Mouse (Mus musculus) midbrain, embryonic 11.5 days (tissue): ENCODE data around the gene Dnah2. TPM values are rescaled to one million over a fixed set of nuclear protein-coding genes. Genes with fewer than 3 reads are reported as not detected.
"Not testable (repeated sequence)": the region's sequence is repeated elsewhere in the genome, so short reads cannot be mapped to it uniquely, and the experiment has no call there.

Experiments used
- ATAC-seq: fragments of 200-750 bp; cut with Nextera tagmentation; 2 replicates; pipeline ENCODE4 v1.8.0; 2017; ENCODE audit warnings: moderate TSS enrichment, moderate library complexity; ENCODE audit not compliant: low FRiP score
- DNase-seq: peaks from one replicate; pipeline ENCODE4 v3.0.0; 2015; ENCODE audit warnings: low spot score; ENCODE audit errors: missing footprints
- H3K27ac ChIP-seq: fragments of 300-500 bp; sonication (generic); 2 replicates; pipeline ENCODE4 v1.5.1; 2014; ENCODE audit warnings: low read depth, low read length
- H3K27me3 ChIP-seq: fragments of 300-500 bp; sonication (generic); 2 replicates; pipeline ENCODE4 v1.6.1; 2014; ENCODE audit warnings: mild to moderate bottlenecking, low read length, moderate library complexity, mixed read lengths; ENCODE audit not compliant: control insufficient read depth, insufficient read depth
- H3K36me3 ChIP-seq: fragments of 300-500 bp; sonication (generic); 2 replicates; pipeline ENCODE4 v1.6.1; 2014; ENCODE audit warnings: mild to moderate bottlenecking, low read length, moderate library complexity, mixed read lengths; ENCODE audit not compliant: control insufficient read depth, insufficient read depth
- H3K4me1 ChIP-seq: fragments of 300-500 bp; sonication (generic); 2 replicates; pipeline ENCODE4 v1.6.1; 2014; ENCODE audit warnings: low read length; ENCODE audit not compliant: control insufficient read depth, insufficient read depth
- H3K4me2 ChIP-seq: fragments of 300-500 bp; sonication (generic); 2 replicates; pipeline ENCODE4 v1.6.1; 2014; ENCODE audit warnings: mild to moderate bottlenecking, moderate library complexity
- H3K4me3 ChIP-seq: fragments of 300-500 bp; sonication (generic); 2 replicates; pipeline ENCODE4 v1.5.1; 2014; ENCODE audit warnings: low read depth, low read length
- H3K9ac ChIP-seq: fragments of 300-500 bp; sonication (generic); 2 replicates; pipeline ENCODE4 v1.6.1; 2014; ENCODE audit warnings: low read length
- H3K9me3 ChIP-seq: fragments of 300-500 bp; sonication (generic); 2 replicates; pipeline ENCODE4 v1.6.1; 2016; ENCODE audit warnings: low read length; ENCODE audit not compliant: control insufficient read depth
- WGBS: fragments of 180-500 bp; shearing (Covaris S2); extraction: QIAGEN DNeasy Blood & Tissue Kit; methylation state at CpG from one replicate; pipeline ENCODE4 v1.1.7; 2014; 5-methylcytosine and 5-hydroxymethylcytosine counted together
- polyA plus RNA-seq: library from polyadenylated mRNA; unstranded; fragments of >200 nt; fragmentation: Nextera tagmentation; extraction: Ambion mirVana; gene quantifications from 2 replicates; pipeline ENCODE4 v1.2.1, GENCODE M21; 2014

Dnah2 gene
- polyA plus RNA-seq, 1 experiment from 2014 or later: 1.00 TPM

GRCm38 (mm10) chr11:69546423-69547053 is 2.4 kb downstream of the Dnah2 start:
- H3K36me3 ChIP-seq: no peaks in the 10 kb centered on the region
- no peaks in the 10 kb centered on the region for H3K9me3 ChIP-seq
- peak overlapping the region; percentile 86 for H3K9ac ChIP-seq
- H3K27ac ChIP-seq: peak overlapping the region; percentile 87
- peaks cover 48% of the 10 kb centered on the region for H3K4me1 ChIP-seq
- no peaks in the 10 kb centered on the region for H3K27me3 ChIP-seq
- H3K4me2 ChIP-seq: peak overlapping the region; percentile 91
- under 1% methylated on average over 44 of the region's 44 CpGs for WGBS
- ATAC-seq (peak; percentile 73), DNase-seq (peak; percentile 98)
- H3K4me3 ChIP-seq: peak overlapping the region; percentile 41

DNA sequence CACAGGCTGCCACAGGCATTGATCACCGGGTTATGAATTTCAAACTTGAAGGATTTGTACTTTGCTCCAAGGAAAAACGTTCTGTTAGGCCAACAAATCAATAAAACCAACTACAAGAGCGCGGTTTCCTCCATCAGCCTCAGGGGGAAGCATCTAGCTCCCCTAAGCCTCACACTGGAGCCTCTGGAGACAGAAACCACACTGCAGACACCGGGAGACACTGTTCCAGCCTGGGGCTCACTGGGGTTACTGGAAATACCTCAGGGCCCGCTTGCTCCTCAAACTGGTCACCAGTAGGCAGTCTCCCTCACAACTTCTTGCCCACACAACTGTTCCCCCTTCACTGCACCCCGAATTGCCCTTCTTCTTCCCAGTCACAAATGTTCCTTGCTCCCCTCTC is 3.0 kb downstream of the Dnah2 start:
- H3K4me2 ChIP-seq: peak overlapping the region; percentile 91
- 6% methylated on average over 7 of the region's 7 CpGs for WGBS
- H3K27ac ChIP-seq: peak overlapping the region; percentile 87
- DNase-seq (no peak), ATAC-seq (peak; percentile 45; the same call in 1 of the 2 replicates)
- H3K36me3 ChIP-seq: no peaks in the 10 kb centered on the region
- H3K4me3 ChIP-seq: peak overlapping the region; percentile 41
- H3K27me3 ChIP-seq: no peaks in the 10 kb centered on the region
- H3K9me3 ChIP-seq: no peaks in the 10 kb centered on the region
- peaks cover 48% of the 10 kb centered on the region for H3K4me1 ChIP-seq
- H3K9ac ChIP-seq: peak overlapping the region; percentile 86

DNA sequence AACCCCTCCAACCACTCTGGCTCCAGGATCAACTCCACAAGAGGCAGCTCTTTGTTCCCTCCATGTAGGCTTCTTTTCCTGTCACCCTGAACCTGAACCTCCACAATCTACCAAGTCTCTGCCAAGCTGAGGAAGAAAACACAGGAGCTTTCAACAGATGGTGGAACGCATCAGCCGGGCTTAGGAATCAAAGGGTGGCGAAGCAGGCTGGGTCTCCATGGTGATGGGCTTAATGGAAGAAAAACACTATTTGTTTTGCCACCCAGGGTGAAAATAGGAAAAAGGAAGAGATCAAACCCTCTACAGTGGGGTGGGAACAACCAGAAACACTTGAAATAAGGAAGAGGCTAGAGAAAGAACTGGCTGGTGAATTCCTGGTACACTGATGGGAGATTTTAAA is 5.3 kb downstream of the Dnah2 start:
- peaks cover 34% of the 10 kb centered on the region for H3K4me1 ChIP-seq
- H3K4me2 ChIP-seq: 0 out of 2 replicates have a peak overlapping the region, but pooled peaks have one; percentile 0
- no peaks in the 10 kb centered on the region for H3K27me3 ChIP-seq
- H3K4me3 ChIP-seq: no peak overlapping the region
- no peaks in the 10 kb centered on the region for H3K36me3 ChIP-seq
- peak overlapping the region; percentile 42; the same call in 1 of the 2 replicates for H3K27ac ChIP-seq
- H3K9me3 ChIP-seq: no peaks in the 10 kb centered on the region
- DNase-seq: peak; percentile 88
- H3K9ac ChIP-seq: peak overlapping the region; percentile 6; the same call in 1 of the 2 replicates
- WGBS: 2% methylated on average over 3 of the region's 3 CpGs
- no peak for ATAC-seq

GRCm38 (mm10) chr11:69541741-69542140 is 7.2 kb downstream of the Dnah2 start:
- H3K4me1 ChIP-seq: peaks cover 15% of the 10 kb centered on the region
- not testable (repeated sequence) for H3K4me2 ChIP-seq, ATAC-seq, H3K9me3 ChIP-seq, H3K27me3 ChIP-seq, H3K4me3 ChIP-seq, H3K36me3 ChIP-seq, H3K27ac ChIP-seq, H3K9ac ChIP-seq, DNase-seq
- 83% methylated on average over 1 of the region's 3 CpGs for WGBS

- no peak overlapping the region for H3K27ac ChIP-seq
- WGBS: 89% methylated on average over 2 of the region's 2 CpGs
- H3K4me2 ChIP-seq: no peak overlapping the region
- DNase-seq (no peak), ATAC-seq (no peak)
- peaks cover 5% of the 10 kb centered on the region for H3K4me1 ChIP-seq
- no peak overlapping the region for H3K9ac ChIP-seq
- no peaks in the 10 kb centered on the region for H3K9me3 ChIP-seq
- H3K27me3 ChIP-seq: no peaks in the 10 kb centered on the region
- H3K36me3 ChIP-seq: no peaks in the 10 kb centered on the region
- H3K4me3 ChIP-seq: no peak overlapping the region
Measured at GRCm38 (mm10) chr11:69540700-69541099, 8.2 kb downstream of the Dnah2 start.

- WGBS: 69% methylated on average over 1 of the region's 1 CpGs
- no peaks in the 10 kb centered on the region for H3K9me3 ChIP-seq
- H3K9ac ChIP-seq: no peak overlapping the region
- no peak overlapping the region for H3K27ac ChIP-seq
- no peak for ATAC-seq
- H3K4me1 ChIP-seq: no peaks in the 10 kb centered on the region
- no peaks in the 10 kb centered on the region for H3K36me3 ChIP-seq
- no peak for DNase-seq
- no peak overlapping the region for H3K4me3 ChIP-seq
- no peaks in the 10 kb centered on the region for H3K27me3 ChIP-seq
- H3K4me2 ChIP-seq: no peak overlapping the region
Measured at GRCm38 (mm10) chr11:69534990-69535389, 13.9 kb downstream of the Dnah2 start.

DNA sequence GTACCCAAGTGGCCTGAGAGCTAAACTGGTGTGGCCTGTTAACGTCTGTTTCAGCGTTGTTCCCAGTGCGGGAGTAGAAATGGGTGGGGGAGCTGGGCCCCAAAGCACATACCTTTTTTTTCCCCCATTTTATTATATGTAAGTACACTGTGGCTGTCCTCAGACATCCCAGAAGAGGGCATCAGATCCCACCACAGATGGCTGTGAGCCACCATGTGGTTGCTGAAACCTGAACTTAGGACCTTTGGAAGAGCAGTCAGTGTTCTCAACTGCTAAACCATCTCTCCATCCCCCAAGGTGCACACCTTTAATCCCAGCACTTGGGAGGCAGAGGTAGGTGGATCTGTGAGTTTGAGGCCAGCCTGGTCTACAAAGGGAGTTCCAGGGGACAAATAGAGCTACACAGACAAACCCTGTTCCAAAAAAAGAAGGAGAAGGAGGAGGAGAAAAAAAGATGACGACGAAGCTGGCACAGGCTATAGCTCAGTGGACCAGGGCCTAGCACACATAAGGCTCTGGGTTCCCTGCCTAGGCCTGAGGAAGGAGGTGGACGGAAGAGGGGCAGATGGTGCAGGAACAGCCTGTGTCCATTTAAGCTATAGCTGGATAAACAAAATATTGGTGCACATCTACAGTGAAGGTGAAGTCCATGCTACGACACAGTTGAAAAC is 16.3 kb downstream of the Dnah2 start:
- Histone ChIP-seq H3K4me3 (no peak overlapping the region), H3K27me3 (no peaks in the 10 kb centered on the region), H3K4me1 (no peaks in the 10 kb centered on the region), H3K36me3 (no peaks in the 10 kb centered on the region), H3K9ac (no peak overlapping the region), H3K27ac (no peak overlapping the region), H3K9me3 (no peaks in the 10 kb centered on the region), H3K4me2 (no peak overlapping the region)
- DNase-seq (no peak), ATAC-seq (no peak)
- 82% methylated on average over 7 of the region's 7 CpGs for WGBS

- 90% methylated on average over 6 of the region's 6 CpGs for WGBS
- not testable (repeated sequence) for H3K27me3 ChIP-seq, H3K36me3 ChIP-seq, H3K4me3 ChIP-seq, H3K4me1 ChIP-seq, H3K4me2 ChIP-seq, H3K9ac ChIP-seq, H3K9me3 ChIP-seq, DNase-seq, ATAC-seq, H3K27ac ChIP-seq
Measured at GRCm38 (mm10) chr11:69530755-69531154, 18.2 kb downstream of the Dnah2 start.

DNA sequence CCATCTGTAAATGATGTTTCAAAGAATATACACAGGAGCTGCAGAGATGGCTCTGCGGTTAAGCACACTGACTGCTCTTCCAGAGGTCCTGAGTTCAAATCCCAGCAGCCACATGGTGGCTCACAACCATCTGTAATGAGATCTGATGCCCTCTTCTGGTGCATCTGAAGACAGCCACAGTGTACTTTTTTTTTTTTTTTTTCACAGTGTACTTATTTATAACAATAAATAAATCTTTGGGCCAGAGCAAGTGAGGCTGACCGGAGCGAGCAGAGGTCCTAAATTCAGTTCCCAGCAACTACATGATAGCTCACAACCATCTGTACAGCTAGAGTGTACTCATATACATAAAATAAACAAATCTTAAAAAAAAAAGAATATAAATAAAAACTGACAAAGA is 18.6 kb downstream of the Dnah2 start:
- not testable (repeated sequence) for H3K9me3 ChIP-seq, H3K27me3 ChIP-seq, DNase-seq, H3K4me3 ChIP-seq, H3K27ac ChIP-seq, H3K9ac ChIP-seq, H3K4me2 ChIP-seq, H3K36me3 ChIP-seq, H3K4me1 ChIP-seq, ATAC-seq
- 94% methylated on average over 3 of the region's 3 CpGs for WGBS
